Mouse (Mus musculus) forebrain, embryonic 12.5 days (tissue): ENCODE measurements around the gene Il3. TPM values are rescaled to one million over a fixed set of nuclear protein-coding genes. Genes with fewer than 3 reads are reported as not detected.

Source experiments
- ATAC-seq: fragments of 200-750 bp; cut with Nextera tagmentation; 2 replicates; pipeline ENCODE4 v1.8.0; 2017; ENCODE audit warnings: moderate TSS enrichment; ENCODE audit not compliant: low FRiP score
- H3K27ac ChIP-seq: fragments of 300-500 bp; sonication (generic); 2 replicates; pipeline ENCODE4 v1.5.1; 2016; ENCODE audit warnings: mild to moderate bottlenecking
- H3K27me3 ChIP-seq: fragments of 300-500 bp; sonication (generic); 2 replicates; pipeline ENCODE4 v1.6.1; 2016; ENCODE audit warnings: mild to moderate bottlenecking
- H3K36me3 ChIP-seq: fragments of 300-500 bp; sonication (generic); replicated peaks from 2 replicates; pipeline ENCODE4 v1.6.1; 2016; ENCODE audit warnings: mild to moderate bottlenecking
- H3K4me1 ChIP-seq: fragments of 300-500 bp; sonication (generic); 2 replicates; pipeline ENCODE4 v1.6.1; 2016
- H3K4me2 ChIP-seq: fragments of 300-500 bp; sonication (generic); 2 replicates; pipeline ENCODE4 v1.6.1; 2016; ENCODE audit warnings: mild to moderate bottlenecking, moderate library complexity
- H3K4me3 ChIP-seq: fragments of 300-500 bp; sonication (generic); replicated peaks from 2 replicates; pipeline ENCODE4 v1.5.1; 2016; ENCODE audit warnings: mild to moderate bottlenecking
- H3K9ac ChIP-seq: fragments of 300-500 bp; sonication (generic); 2 replicates; pipeline ENCODE4 v1.6.1; 2016; ENCODE audit warnings: mild to moderate bottlenecking
- H3K9me3 ChIP-seq: fragments of 300-500 bp; sonication (generic); 2 replicates; pipeline ENCODE4 v1.6.1; 2016
- WGBS: fragments of 180-500 bp; shearing (Covaris S2); methylation state at CpG from one replicate; pipeline ENCODE4 v1.1.7; 2016; 5-methylcytosine and 5-hydroxymethylcytosine counted together
- polyA plus RNA-seq: library from polyadenylated mRNA; unstranded; fragments of >200 nt; fragmentation: Nextera tagmentation; extraction: Ambion mirVana; gene quantifications from 2 replicates; pipeline ENCODE4 v1.2.1, GENCODE M21; 2016

The Il3 gene
- polyA plus RNA-seq, 1 experiment from 2014 or later = not detected

DNA sequence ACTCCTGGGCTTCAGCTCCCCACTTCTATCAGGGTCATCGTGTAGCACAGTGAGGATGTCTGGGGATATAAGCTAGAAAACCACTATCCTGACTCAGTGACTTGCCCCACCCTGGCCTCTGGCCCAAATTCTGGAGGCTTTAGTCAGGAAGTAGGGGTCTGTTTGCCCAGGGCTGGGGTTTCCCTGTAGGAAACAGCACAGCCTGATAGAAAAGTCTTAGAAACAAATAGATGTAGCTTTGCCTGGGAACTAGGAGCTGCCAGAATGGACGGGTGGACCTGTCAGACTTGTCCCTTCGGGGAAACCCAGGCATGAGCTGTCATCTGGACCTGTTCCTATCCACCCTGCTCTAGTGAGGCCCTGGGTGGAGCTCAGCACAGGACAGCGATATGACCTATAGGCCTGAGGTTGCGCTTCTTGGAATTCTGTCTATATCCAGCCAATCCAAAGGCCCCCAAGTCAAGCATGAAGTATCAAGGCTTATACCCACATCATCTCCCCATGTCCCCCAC is 42.5 kb downstream of the Il3 start:
- Histone ChIP-seq H3K9me3 (no peaks in the 10 kb centered on the region), H3K27ac (no peak overlapping the region), H3K4me3 (no peak overlapping the region), H3K4me2 (no peak overlapping the region), H3K4me1 (no peaks in the 10 kb centered on the region), H3K36me3 (no peaks in the 10 kb centered on the region), H3K27me3 (no peaks in the 10 kb centered on the region), H3K9ac (no peak overlapping the region)
- WGBS = 89% methylated on average over 5 of the region's 5 CpGs
- ATAC-seq = no peak

DNA sequence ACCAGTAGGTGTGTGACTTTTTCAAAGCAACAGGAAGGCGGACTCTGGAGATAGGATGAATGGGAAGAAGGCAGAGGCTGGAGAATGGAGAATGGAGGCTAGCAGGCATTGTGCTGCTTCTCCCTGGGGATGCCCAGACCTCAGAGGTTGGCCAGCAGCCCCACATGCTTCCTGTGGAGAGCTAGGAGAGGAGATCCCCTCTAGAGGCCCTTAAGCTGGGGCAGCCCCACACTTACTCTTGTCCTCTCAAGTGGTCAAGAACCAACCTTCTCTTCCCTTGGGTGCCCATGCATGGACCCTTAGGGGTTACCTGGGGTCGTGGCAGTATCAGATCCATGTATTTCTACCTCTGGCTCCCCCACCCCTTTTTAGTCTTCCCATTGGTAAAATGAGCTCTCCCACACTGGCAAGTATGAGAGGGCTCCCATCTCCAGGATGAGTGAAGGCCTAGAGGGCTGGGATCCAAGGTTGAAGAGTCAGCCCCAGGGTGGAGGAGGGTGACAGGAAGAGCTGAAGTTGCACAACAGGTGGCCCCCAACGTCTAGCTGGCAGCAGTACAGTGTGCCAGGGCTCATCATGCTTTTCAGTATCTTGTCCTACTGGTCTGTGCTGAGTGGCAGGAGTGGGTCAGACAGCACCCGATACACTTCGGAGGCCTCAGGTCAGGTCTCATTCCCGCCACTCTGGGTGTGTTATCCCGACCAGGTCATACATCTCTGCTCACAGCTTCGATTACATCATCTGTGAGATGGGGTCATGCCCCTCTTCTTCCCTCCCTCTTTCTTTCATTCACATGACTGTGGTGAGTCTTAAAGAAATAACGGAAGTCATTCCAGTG is 43.2 kb downstream of the Il3 start:
- Histone ChIP-seq H3K9ac (no peak overlapping the region), H3K36me3 (no peaks in the 10 kb centered on the region), H3K4me3 (no peak overlapping the region), H3K9me3 (no peaks in the 10 kb centered on the region), H3K4me1 (no peaks in the 10 kb centered on the region), H3K27me3 (no peaks in the 10 kb centered on the region), H3K27ac (no peak overlapping the region), H3K4me2 (no peak overlapping the region)
- 79% methylated on average over 9 of the region's 9 CpGs for WGBS
- ATAC-seq = no peak

DNA sequence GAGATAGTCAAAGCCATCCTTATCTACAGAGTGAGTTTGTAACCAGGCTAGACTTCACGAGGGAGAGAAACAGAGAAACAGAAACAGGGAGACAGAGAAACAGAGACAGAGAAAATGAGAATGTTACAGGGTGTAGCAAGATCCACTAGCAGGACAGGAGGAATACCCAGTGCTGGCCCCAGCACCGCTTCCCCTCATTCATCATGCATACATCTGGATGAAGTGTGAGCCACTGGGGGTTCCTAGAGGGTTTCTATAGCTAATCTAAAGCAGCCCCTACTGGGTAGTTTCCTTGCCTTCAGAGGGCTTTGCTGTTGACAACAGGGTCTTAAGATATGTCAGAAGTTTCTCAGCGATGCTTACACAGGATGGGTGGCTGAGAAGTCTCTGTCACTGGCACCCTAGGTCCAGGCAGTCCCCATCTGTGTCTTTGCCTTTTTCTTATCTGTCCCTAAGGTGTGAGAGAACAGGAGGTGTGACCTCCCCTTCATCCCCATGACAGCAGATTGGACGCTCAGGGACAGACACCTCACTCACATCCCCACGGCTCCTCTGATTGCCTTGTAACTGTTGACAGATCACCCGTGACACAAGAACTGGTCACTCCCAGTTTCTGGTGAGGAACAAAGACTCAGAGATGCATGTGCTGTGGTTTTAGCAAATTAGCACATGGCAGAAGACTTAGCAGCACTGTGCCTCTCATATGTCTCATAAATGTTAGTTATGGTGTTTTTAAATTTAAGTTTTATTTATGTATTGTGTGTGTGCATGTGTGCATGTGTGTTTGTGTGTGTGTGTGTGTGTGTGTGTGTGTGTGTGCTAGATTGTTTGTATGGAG is 47.0 kb downstream of the Il3 start:
- Histone ChIP-seq H3K27me3 (no peaks in the 10 kb centered on the region), H3K4me3 (no peak overlapping the region), H3K36me3 (no peaks in the 10 kb centered on the region), H3K4me1 (no peaks in the 10 kb centered on the region), H3K9me3 (no peaks in the 10 kb centered on the region), H3K9ac (no peak overlapping the region), H3K27ac (no peak overlapping the region), H3K4me2 (no peak overlapping the region)
- ATAC-seq = no peak
- 83% methylated on average over 6 of the region's 6 CpGs for WGBS

DNA sequence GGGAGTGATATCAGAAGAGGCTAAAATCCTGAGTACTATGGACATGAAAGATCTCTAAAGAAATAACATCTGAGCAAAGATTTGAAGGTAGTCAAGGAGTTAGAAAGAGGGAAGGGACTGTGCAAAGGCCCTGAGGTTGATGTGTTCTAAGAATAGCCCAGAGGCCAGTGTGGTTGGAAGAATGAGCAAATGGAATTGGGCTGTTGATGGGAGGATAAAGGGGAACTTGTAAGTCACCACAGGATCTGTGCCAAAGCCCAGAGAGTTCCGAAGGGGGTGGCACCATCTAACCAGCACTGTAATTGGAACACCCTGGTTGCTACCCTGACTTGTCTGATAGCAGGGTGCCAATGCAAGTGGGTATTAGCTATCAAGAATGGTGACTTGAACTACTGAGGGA is 47.9 kb downstream of the Il3 start:
- no peaks in the 10 kb centered on the region for H3K9me3 ChIP-seq
- H3K36me3 ChIP-seq = no peaks in the 10 kb centered on the region
- H3K27ac ChIP-seq = no peak overlapping the region
- no peak overlapping the region for H3K4me3 ChIP-seq
- no peaks in the 10 kb centered on the region for H3K4me1 ChIP-seq
- ATAC-seq = no peak
- H3K27me3 ChIP-seq = no peaks in the 10 kb centered on the region
- 86% methylated on average over 1 of the region's 1 CpGs for WGBS
- no peak overlapping the region for H3K4me2 ChIP-seq
- no peak overlapping the region for H3K9ac ChIP-seq

DNA sequence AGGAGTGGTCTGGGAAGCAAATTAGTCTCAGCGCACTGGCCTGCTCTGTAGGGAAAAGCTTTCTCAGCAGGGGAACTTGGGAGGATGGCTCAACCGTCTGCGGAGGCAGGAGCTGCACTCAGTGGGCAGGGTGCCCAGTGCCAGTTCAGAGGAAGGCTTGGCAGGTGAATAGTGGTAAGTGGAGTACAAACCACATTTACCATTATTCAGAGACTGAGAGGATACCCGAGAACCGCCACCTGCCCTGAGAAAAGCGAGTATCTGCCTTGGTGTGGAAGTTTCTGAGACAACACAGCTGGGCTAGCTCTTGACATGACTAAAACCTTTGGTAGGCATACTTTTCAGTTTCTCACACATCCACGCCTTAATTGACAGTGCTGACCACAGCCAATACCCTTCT is 49.7 kb downstream of the Il3 start:
- Histone ChIP-seq H3K9ac (no peak overlapping the region), H3K36me3 (no peaks in the 10 kb centered on the region), H3K9me3 (no peaks in the 10 kb centered on the region), H3K4me1 (no peaks in the 10 kb centered on the region), H3K4me3 (no peak overlapping the region), H3K4me2 (no peak overlapping the region), H3K27ac (no peak overlapping the region), H3K27me3 (no peaks in the 10 kb centered on the region)
- no peak for ATAC-seq
- 55% methylated on average over 7 of the region's 7 CpGs for WGBS

DNA sequence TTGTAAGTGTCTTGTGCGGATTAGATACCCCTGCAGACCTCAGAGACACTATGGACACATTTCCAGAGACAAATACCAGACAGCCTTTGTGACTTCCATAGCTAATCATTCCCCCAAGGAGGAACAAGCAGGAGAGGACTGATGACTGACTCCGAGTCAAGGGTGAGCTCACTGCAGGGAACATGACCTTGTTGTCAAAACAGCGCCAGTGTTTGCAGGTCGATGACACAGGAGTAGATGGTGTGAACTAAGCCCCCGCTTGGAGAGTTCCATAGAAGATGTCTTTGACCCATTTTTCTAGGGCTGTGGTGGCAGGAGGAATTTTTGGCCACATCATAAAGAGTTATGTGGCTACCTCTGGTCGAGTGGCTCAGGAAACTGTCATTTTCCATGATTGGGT is 51.0 kb downstream of the Il3 start:
- Histone ChIP-seq H3K27ac (no peak overlapping the region), H3K9ac (no peak overlapping the region), H3K4me1 (no peaks in the 10 kb centered on the region), H3K9me3 (no peaks in the 10 kb centered on the region), H3K4me3 (no peak overlapping the region), H3K27me3 (no peaks in the 10 kb centered on the region), H3K36me3 (no peaks in the 10 kb centered on the region), H3K4me2 (no peak overlapping the region)
- ATAC-seq = no peak
- WGBS = 83% methylated on average over 6 of the region's 6 CpGs

Other genes with a start within 250 kb of the Il3 start
- 0.92 and 1.6 TPM in 2 replicates for gene Slc22a4, start 239.2 kb downstream of the Il3 start, polyA plus RNA-seq
- gene Pdlim4, start 198.3 kb downstream of the Il3 start, polyA plus RNA-seq = 38.2 and 43.8 TPM in 2 replicates
- gene P4ha2, start 167.2 kb downstream of the Il3 start, polyA plus RNA-seq = 10.5 and 12.7 TPM in 2 replicates
- gene Csf2, start 17.6 kb downstream of the Il3 start, polyA plus RNA-seq = not detected in 2 replicates
- gene Acsl6, start 36.5 kb upstream of the Il3 start, polyA plus RNA-seq = 24.6 and 26.4 TPM in 2 replicates
- not detected in 2 replicates for gene Meikin, start 103.4 kb upstream of the Il3 start, polyA plus RNA-seq
- 12.4 and 13.8 TPM in 2 replicates for gene Fnip1, start 170.9 kb upstream of the Il3 start, polyA plus RNA-seq